Mouse (Mus musculus): ENCODE measurements around the gene Galnt13.

DNA sequence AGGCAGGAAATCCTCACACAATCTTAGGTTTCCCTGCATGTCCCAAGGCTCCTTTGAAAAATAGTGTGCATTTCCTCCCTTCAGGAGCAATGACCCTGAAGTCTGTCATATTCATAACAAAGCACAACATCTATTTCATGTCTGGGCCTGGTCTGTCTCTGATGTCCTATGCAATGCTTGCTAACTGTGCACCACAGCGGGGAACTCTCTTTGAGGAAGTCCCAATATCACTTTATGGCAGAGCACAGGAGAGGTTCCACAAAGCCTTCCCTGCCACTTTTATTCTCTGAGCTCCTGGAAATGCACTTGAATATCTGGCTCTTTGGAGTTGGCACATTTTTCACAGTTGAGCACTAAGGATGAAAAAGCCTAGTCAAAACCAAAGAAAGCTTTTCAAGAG is 547.7 kb downstream of the Galnt13 start:
- TF ChIP-seq ZNF384 (IDR thresholded peaks at IDR 0.05; ENCODE audit: low read depth, low read length), result no peak
- no peak for TF ChIP-seq POLR2A (IDR thresholded peaks at IDR 0.05; ENCODE audit: low read depth, low read length)
- TF ChIP-seq MEF2A (IDR thresholded peaks at IDR 0.05; ENCODE audit: borderline replicate concordance, low read depth, low read length), result no peak
- no peak for TF ChIP-seq GABPA (IDR thresholded peaks at IDR 0.05; ENCODE audit: insufficient replicate concordance, low read depth, low read length)
- no peak for TF ChIP-seq NELFE (IDR thresholded peaks at IDR 0.05; ENCODE audit: low read depth, low read length)

Measured in CH12.LX (cell line).